Mouse (Mus musculus): ENCODE measurements at regions not wholly inside any gene's neighbourhood (a gene's known extent, or its start where the extent isn't known, plus 50 kb on each side); places are given as distances from the start of the nearest gene placed in this dataset.

DNA sequence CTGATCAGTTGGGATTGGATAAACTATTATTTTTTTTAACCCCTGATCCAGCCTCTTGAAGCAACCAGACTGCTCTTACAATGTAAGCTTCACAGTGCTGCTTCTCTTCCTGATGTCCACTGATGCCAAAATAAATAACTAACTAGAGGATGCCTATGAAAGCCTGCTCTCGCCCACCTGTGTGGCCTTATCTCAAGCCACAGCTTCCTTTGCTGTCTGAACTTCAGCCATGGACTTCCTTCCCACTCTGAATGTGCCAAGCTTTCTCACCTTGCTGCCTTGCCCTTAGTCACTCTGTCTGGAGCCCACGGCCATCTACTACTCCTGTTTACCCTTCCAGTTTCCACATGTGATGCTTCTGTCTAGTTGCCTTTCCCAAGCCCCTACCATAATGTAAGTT, 559.6 kb downstream of the Dhx35 start:
- TF ChIP-seq CTCF (IDR thresholded peaks at IDR 0.05; ENCODE audit: low read depth, low read length): no peak
- no peak for TF ChIP-seq POLR2A (IDR thresholded peaks at IDR 0.05; ENCODE audit: insufficient read depth, low read length)

Measured in ES-Bruce4 (cell line).